Mouse (Mus musculus): ENCODE results near the gene Tspear.
"Not testable (repeated sequence)": the region's sequence is repeated elsewhere in the genome, so short reads cannot be mapped to it uniquely, and the experiment has no call there.

The Tspear gene

GRCm38 (mm10) chr10:77711157-77711556, 24.8 kb downstream of the Tspear start, which contains the start of gene Gm10024:
Gene Gm10024, plus strand, starts transcription at chr10:77711457.
- CTCF ChIA-PET: not testable (repeated sequence)

- CTCF ChIA-PET: no interaction called here
Measured at GRCm38 (mm10) chr10:77713734-77714133, 27.4 kb downstream of the Tspear start.

GRCm38 (mm10) chr10:77715507-77715906, 29.1 kb downstream of the Tspear start, which contains the start of gene Gm10142:
Gene Gm10142, plus strand, starts transcription at chr10:77715807.
- CTCF ChIA-PET: interaction anchor here (0.7 kb wide), 1 partner anchor 647 kb away, joined by 10 read pairs; no protein-coding TSS in a partner anchor

GRCm38 (mm10) chr10:77720299-77720698, 33.9 kb downstream of the Tspear start, which contains the start of gene Krtap12-1:
Gene Krtap12-1, plus strand, starts transcription at chr10:77720599.
- CTCF ChIA-PET: not testable (repeated sequence)

GRCm38 (mm10) chr10:77724855-77725254, 38.5 kb downstream of the Tspear start:
- CTCF ChIA-PET: no interaction called here

GRCm38 (mm10) chr10:77726186-77726585, 39.8 kb downstream of the Tspear start, which contains the start of gene Gm10100:
Gene Gm10100, plus strand, starts transcription at chr10:77726486.
- CTCF ChIA-PET: no interaction called here

- CTCF ChIA-PET: no interaction called here
Measured at GRCm38 (mm10) chr10:77728280-77728679, 41.9 kb downstream of the Tspear start.

- CTCF ChIA-PET: no interaction called here
Measured at GRCm38 (mm10) chr10:77729241-77729640, 42.9 kb downstream of the Tspear start.

GRCm38 (mm10) chr10:77735928-77736327, 49.6 kb downstream of the Tspear start:
- CTCF ChIA-PET: no interaction called here

GRCm38 (mm10) chr10:77738929-77739328, 52.6 kb downstream of the Tspear start:
- CTCF ChIA-PET: no interaction called here

- CTCF ChIA-PET: not testable (repeated sequence)
Measured at GRCm38 (mm10) chr10:77741924-77742688, 55.7 kb downstream of the Tspear start, which contains the start of gene Gm18596. Gene Gm18596, minus strand, starts transcription at chr10:77742638.

GRCm38 (mm10) chr10:77750686-77751085, 64.3 kb downstream of the Tspear start:
- CTCF ChIA-PET: not testable (repeated sequence)

GRCm38 (mm10) chr10:77751254-77751653, 64.9 kb downstream of the Tspear start, which contains the start of gene Gm9736:
Gene Gm9736, minus strand, starts transcription at chr10:77751354.
- CTCF ChIA-PET: not testable (repeated sequence)

- CTCF ChIA-PET: not testable (repeated sequence)
Measured at GRCm38 (mm10) chr10:77752312-77752711, 65.9 kb downstream of the Tspear start.

GRCm38 (mm10) chr10:77753448-77753847, 67.1 kb downstream of the Tspear start:
- CTCF ChIA-PET: no interaction called here

- CTCF ChIA-PET: not testable (repeated sequence)
Measured at GRCm38 (mm10) chr10:77759582-77759981, 73.2 kb downstream of the Tspear start, which contains the start of gene Gm3233. Gene Gm3233, minus strand, starts transcription at chr10:77759682.

- CTCF ChIA-PET: no interaction called here
Measured at GRCm38 (mm10) chr10:77769727-77770126, 83.4 kb downstream of the Tspear start.

GRCm38 (mm10) chr10:77771225-77771624, 84.9 kb downstream of the Tspear start, which contains the start of gene Gm3238:
Gene Gm3238, minus strand, starts transcription at chr10:77771325.
- CTCF ChIA-PET: not testable (repeated sequence)

GRCm38 (mm10) chr10:77772142-77772541, 85.8 kb downstream of the Tspear start:
- CTCF ChIA-PET: not testable (repeated sequence)

GRCm38 (mm10) chr10:77776844-77777243, 90.5 kb downstream of the Tspear start, which contains the start of gene Gm7138:
Gene Gm7138, minus strand, starts transcription at chr10:77776944.
- CTCF ChIA-PET: not testable (repeated sequence)

GRCm38 (mm10) chr10:77782442-77782841, 96.1 kb downstream of the Tspear start, which contains the start of gene Gm3250:
Gene Gm3250, minus strand, starts transcription at chr10:77782542.
- CTCF ChIA-PET: not testable (repeated sequence)

- CTCF ChIA-PET: not testable (repeated sequence)
Measured at GRCm38 (mm10) chr10:77783396-77783795, 97.0 kb downstream of the Tspear start.

GRCm38 (mm10) chr10:77787876-77788275, 101.5 kb downstream of the Tspear start, which contains the start of gene Gm7137:
Gene Gm7137, minus strand, starts transcription at chr10:77788200.
- CTCF ChIA-PET: not testable (repeated sequence)
